9 mouse cellular contexts compared by ENCODE assay signal in the genomic region with DNA sequence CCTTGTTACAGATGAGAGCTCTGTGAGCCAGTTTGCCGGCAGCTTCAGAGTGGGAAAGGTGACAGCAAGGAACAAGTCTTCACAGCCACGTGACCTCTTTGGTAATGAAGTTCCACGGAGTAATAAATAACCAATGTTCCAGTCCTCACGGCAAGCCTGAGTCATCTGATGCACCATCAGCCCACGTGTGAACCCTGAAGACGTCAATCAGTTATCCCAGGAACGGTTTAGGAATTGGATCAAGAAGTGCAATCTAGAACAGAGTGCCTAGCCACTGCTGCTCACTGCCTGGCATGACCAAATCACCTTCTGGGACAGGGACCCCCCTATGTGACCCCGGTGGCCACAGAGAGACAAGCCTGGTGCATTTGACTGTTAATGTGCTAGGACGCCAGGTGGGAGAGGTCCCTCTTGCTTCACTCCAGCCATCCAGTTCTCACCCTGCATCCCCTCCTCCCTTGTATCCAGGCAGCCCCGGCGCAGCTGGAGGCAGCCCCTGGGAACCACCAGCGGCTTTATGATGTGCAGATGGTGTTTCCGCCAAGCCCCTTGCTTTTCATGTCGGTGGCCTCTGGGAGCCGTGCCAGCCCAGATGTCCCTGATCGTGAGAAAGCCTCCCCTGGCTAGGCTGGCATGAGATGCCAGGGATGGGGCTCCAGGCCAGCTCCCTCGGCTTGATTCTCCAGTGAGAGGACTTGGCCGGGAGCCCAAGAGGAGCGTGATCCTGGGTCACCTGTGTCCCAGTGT. TPM values are rescaled to one million over a fixed set of nuclear protein-coding genes. Genes with fewer than 3 reads are reported as not detected.
DNase-seq lines count a peak whose midpoint lies in the region; ATAC-seq and TF ChIP-seq lines count a peak whose summit lies in the region.
"Had no signal": no experiment of that assay in that cellular context is flagged by ENCODE, and none has a peak within 500 bp of the region (broad histone marks: within the 10 kb centered on the region; RNA-seq: fewer than 3 reads in every experiment).

No protein-coding gene starts in this region.

- peaks cover 16% of the 10 kb centered on the region for H3K4me1 ChIP-seq in hindbrain, embryonic 14.5 days (replicated peaks; ENCODE audit: control insufficient read depth, insufficient read depth, low read length)
- H3K4me1 ChIP-seq in limb, embryonic 10.5 days: peaks cover 18% of the 10 kb centered on the region
- peaks cover 3% of the 10 kb centered on the region for H3K4me1 ChIP-seq in liver, postnatal 0 days (ENCODE audit: insufficient read depth)
- H3K4me1 ChIP-seq: liver, embryonic 13.5 days had no signal

- H3K4me3 ChIP-seq in hindbrain, embryonic 14.5 days (replicated peaks; ENCODE audit: low read length): no peak overlapping the region
- H3K4me3 ChIP-seq in limb, embryonic 10.5 days: no peak overlapping the region
- H3K4me3 ChIP-seq in liver, postnatal 0 days (ENCODE audit: low read depth, low read length): no peak overlapping the region
- H3K4me3 ChIP-seq: liver, embryonic 13.5 days had no signal

- peak overlapping the region; percentile 7; the same call in 1 of the 2 replicates for H3K27ac ChIP-seq in hindbrain, embryonic 14.5 days
- peak overlapping the region; percentile 50 for H3K27ac ChIP-seq in limb, embryonic 10.5 days
- no peak overlapping the region for H3K27ac ChIP-seq in liver, postnatal 0 days (ENCODE audit: low read depth)
- H3K27ac ChIP-seq: liver, embryonic 13.5 days had no signal

- no peaks in the 10 kb centered on the region for H3K9me3 ChIP-seq in hindbrain, embryonic 14.5 days (ENCODE audit: control insufficient read depth, low read length)
- no peaks in the 10 kb centered on the region for H3K9me3 ChIP-seq in limb, embryonic 10.5 days (replicated peaks)
- no peaks in the 10 kb centered on the region for H3K9me3 ChIP-seq in liver, postnatal 0 days (ENCODE audit: low read length)
- H3K9me3 ChIP-seq: liver, embryonic 13.5 days had no signal

- no peaks in the 10 kb centered on the region for H3K36me3 ChIP-seq in hindbrain, embryonic 14.5 days (replicated peaks; ENCODE audit: control insufficient read depth, insufficient read depth)
- H3K36me3 ChIP-seq in limb, embryonic 10.5 days: no peaks in the 10 kb centered on the region
- H3K36me3 ChIP-seq in liver, postnatal 0 days (replicated peaks; ENCODE audit: insufficient read depth, low read length): no peaks in the 10 kb centered on the region
- H3K36me3 ChIP-seq: liver, embryonic 13.5 days had no signal

- DNase-seq in frontal cortex, postnatal 10 days (ENCODE audit: low spot score in 2 of 2): peak; percentile 69 to 76
- DNase-seq in retina, postnatal 1 day: peak; percentile 93
- DNase-seq in retina, embryonic 14.5 days (ENCODE audit: low spot score): no peak
- peak; percentile 73 for DNase-seq in hindbrain, embryonic 14.5 days (ENCODE audit: low spot score)
- DNase-seq in limb, embryonic 10.5 days (ENCODE audit: low spot score): peak; percentile 53
- peak; percentile 66 for DNase-seq in testis, postnatal 10 days (ENCODE audit: low spot score)
- no peak for DNase-seq in liver, postnatal 0 days
- DNase-seq: liver, embryonic 13.5 days had no signal

- H3K27me3 ChIP-seq in hindbrain, embryonic 14.5 days (ENCODE audit: control insufficient read depth, insufficient read depth, low read length): no peaks in the 10 kb centered on the region
- no peaks in the 10 kb centered on the region for H3K27me3 ChIP-seq in limb, embryonic 10.5 days (ENCODE audit: low read depth, poor library complexity, severe bottlenecking)
- H3K27me3 ChIP-seq in liver, postnatal 0 days (ENCODE audit: insufficient read depth, low read length): 0 out of 2 replicates have a peak, but pooled peaks cover 4% of the 10 kb centered on the region

- no peak overlapping the region for H3K9ac ChIP-seq in hindbrain, embryonic 14.5 days
- no peak overlapping the region for H3K9ac ChIP-seq in liver, postnatal 0 days (replicated peaks)
- H3K9ac ChIP-seq: liver, embryonic 13.5 days had no signal

- ATAC-seq in frontal cortex, adult (ENCODE audit: low TSS enrichment): no peak
- ATAC-seq in hindbrain, embryonic 14.5 days (ENCODE audit: low FRiP score): peak; percentile 76; the same call in 1 of the 2 replicates
- ATAC-seq in liver, postnatal 0 days: no peak

- no peak for TF ChIP-seq CTCF in liver, postnatal 0 days (IDR thresholded peaks at IDR 0.05; ENCODE audit: low read depth)

- H3K4me2 ChIP-seq in hindbrain, embryonic 14.5 days (replicated peaks): no peak overlapping the region
- no peak overlapping the region for H3K4me2 ChIP-seq in liver, postnatal 0 days (ENCODE audit: low read depth, low read length)
- H3K4me2 ChIP-seq: liver, embryonic 13.5 days had no signal

- 33% methylated on average over 19 of the region's 19 CpGs for WGBS in hindbrain, embryonic 14.5 days
- 37% methylated on average over 19 of the region's 19 CpGs for WGBS in limb, embryonic 10.5 days
- 67% methylated on average over 19 of the region's 19 CpGs for WGBS in liver, postnatal 0 days (ENCODE audit: insufficient replicate concordance)

- no peak for TF ChIP-seq EP300 in liver, postnatal 0 days (IDR thresholded peaks at IDR 0.05; ENCODE audit: low read depth)

RNA-seq across cellular contexts. Expression of a gene that starts 15.0 kb away (rescaled TPM):
- polyA plus RNA-seq in hindbrain, embryonic 14.5 days (2014; fragmentation: Nextera tagmentation; extraction: Ambion mirVana): 55.7 and 63.9 TPM in 2 replicates
- polyA plus RNA-seq in limb, embryonic 10.5 days (2016; fragmentation: Nextera tagmentation; extraction: Ambion mirVana): 78.8 and 88.8 TPM in 2 replicates
- 25.3 and 29.1 TPM in 2 replicates for polyA plus RNA-seq in liver, postnatal 0 days (2015; fragmentation: Nextera tagmentation; extraction: Ambion mirVana)

Comparison
In these comparisons a context has a peak if more than half of its experiments do, and no peak if none do; other contexts are left out.
1. DNase-seq: peak in frontal cortex, postnatal 10 days (2 of 2), retina, postnatal 1 day (single experiment), hindbrain, embryonic 14.5 days (single experiment), limb, embryonic 10.5 days (single experiment) and testis, postnatal 10 days (single experiment); none in retina, embryonic 14.5 days (single experiment) and liver, postnatal 0 days (single experiment).